Mouse (Mus musculus) gastrocnemius, postnatal 14 days (tissue): ENCODE data around the gene C8g. TPM values are rescaled to one million over a fixed set of nuclear protein-coding genes. Genes with fewer than 3 reads are reported as not detected.

ENCODE experiments used
- DNase-seq: peaks from one replicate; pipeline ENCODE4 v3.0.0; 2021; ENCODE audit warnings: mixed read lengths
- intact Hi-C: fragments of 180-260 bp; cut with DNase I; formaldehyde crosslinking; loops from one replicate; pipeline ENCODE4 v1.15.1; 2025; ENCODE audit warnings: low total_unique reads
- total RNA-seq, 2 experiments: library from RNA; stranded (reverse); gene quantifications; 2 replicates each; pipeline ENCODE4 v1.2.3; 2021

Gene C8g
- total RNA-seq, 2 experiments from 2014 or later = 0.91 to 0.98 TPM

DNA sequence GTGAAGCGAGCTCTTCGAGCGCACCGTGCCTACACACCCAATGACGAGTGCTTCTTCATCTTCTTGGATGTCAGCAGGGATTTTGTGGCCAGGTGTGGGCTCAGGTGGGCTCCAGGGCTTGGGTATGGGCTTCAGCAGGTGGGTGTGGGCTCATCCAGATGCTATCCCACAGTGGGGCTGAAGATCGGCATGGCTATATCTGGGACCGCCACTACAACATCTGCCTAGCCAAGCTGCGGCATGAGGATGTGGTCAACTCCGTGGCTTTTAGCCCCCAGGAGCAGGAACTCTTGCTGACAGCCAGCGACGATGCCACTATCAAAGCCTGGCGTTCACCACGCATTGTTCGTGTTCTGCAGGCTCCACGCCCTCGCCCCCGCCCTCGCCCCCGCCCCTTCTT lies 3.0 kb upstream of the C8g start:
- intact Hi-C loops = no loop called here

GRCm38 (mm10) chr2:25502726-25503125 lies 1.2 kb upstream of the C8g start:
- intact Hi-C loops = no loop called here
- no peak for DNase-seq

More for the DNA sequence above, 3.0 kb upstream of the C8g start:
- DNase-seq = no peak

DNA sequence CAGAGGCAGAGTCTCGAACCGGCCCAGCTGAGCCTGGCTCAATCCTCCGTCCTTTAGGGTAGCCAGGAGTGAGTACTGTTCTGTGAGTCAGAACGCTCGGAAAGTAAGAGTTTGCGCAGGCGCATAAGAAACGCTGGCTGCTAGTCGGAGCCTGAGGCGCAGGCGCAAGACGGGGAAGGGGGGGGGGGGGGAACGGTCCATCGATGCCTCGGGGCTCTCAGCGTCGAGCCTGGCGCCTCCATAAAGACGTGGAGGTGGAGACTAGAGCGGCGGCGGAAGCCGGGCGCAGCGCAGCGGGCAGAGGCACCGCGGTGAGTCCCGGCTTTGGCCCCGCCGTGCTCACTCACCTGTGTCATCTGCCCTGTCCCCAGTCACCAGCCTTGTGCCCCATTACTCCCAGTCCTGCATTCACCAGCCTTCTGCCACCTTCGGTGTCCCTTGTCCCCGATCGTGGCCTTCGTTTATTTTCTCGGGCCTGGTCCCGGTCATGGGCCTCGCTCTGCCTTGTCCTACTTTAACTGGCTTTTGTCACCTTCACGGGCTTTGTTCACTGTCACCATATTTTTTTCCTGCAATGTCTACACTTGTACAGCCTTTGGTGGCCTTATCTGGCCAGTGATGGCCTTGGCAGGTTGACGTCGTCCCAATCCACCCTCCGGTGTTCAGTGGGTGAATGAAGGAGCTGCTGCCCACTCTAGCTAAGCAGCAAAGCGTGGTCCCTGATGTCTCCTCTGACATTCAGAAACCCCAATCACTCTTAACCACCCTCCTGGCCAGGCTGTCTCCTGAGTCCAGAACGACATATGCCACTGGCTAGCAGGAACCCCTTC lies 728 bp downstream of the C8g start, which contains the start of gene Fbxw5:
Gene Fbxw5 (plus strand): TSS at position 175 of the 830 bp plus-strand sequence.
- DNase-seq = peak; percentile 90
- intact Hi-C loops = no loop called here

DNA sequence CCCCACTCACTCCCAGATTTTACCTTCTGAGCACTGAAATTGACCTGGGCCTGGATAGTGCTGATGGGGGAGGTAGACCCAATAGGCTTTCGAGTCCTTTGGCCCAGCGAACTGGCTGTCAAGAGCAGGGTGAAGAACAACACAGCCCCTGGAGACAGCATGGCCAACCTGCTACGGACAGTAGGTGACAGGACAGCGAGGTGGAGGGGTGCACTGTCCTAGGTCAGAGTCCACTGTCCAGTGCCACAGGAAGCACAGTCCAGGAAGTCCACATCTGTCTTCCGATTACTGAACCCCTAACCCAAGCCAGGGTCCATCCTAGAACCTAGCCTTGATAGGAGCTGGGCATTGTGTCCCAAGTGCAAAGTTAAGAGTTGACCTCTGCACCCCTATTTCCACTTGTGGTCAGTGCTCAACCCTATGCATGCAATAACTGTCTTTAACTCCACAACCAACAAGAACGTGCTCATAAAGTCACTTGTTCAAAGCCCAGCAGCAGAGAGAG lies 1.4 kb downstream of the C8g start:
- intact Hi-C loops = no loop called here

GRCm38 (mm10) chr2:25498622-25499478 lies 2.7 kb downstream of the C8g start:
- intact Hi-C loops = no loop called here

More for the DNA sequence above, 1.4 kb downstream of the C8g start:
- DNase-seq = no peak

DNA sequence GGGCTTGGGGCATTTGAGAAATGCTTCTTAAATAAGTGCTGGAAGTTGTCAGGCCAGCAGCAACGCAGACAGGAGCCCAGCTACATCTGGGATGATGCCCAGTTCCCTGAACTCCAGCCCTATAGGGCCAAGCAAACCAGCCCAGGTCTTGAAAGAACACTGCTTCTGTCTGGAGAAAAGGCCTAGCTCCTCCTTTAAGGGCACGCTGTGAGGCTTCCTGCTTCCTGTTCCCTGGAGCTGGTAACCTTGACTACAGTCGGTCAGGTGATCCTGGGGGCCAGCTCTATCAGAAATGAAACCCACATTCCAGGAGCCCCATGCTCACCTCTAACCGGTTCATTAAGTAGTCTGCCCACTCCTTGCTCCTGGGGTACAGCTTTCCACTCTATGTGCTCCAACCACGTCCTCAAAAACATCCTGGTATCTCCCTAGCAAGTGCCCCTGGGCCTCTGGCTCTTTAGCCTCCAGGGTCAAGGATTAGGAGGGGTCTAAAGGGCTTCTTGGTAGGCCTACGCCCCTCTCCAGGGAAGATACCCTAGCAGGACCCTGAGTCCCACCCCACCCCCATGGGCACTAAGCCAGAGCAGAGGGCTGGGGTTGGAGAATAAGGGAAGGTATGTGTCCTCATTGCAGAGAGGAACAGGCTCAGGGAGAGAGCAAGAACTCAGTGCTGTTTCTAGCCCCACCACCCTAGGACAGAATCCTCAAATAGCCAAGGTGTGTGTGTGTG lies 3.5 kb downstream of the C8g start:
- DNase-seq = no peak
- intact Hi-C loops = no loop called here

More at GRCm38 (mm10) chr2:25498622-25499478, 2.7 kb downstream of the C8g start:
- no peak for DNase-seq

DNA sequence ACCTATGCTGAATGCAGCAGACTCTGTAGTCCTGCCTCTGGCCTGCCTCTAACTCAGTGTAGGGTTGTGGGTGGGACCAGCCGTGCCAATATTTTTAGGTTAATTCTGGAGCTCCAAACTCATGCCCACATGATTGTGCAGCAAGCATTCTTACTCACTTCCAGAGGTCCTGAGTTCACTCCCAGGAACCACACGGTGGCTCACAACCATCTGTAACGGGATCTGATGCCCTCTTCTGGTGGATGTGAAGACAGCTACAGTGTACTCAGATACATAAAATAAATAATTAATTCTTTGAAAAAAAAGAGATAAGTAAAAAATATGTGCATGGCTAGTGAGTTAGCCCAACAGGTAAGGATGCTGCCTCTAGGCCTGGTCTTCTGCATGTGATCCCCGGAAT lies 5.1 kb downstream of the C8g start:
- intact Hi-C loops = no loop called here
- no peak for DNase-seq

- intact Hi-C loops = no loop called here
- no peak for DNase-seq
Observed at GRCm38 (mm10) chr2:25493476-25493961, 8.0 kb downstream of the C8g start, which contains the start of gene Lcn12. Gene Lcn12, minus strand, starts transcription at chr2:25493911.

GRCm38 (mm10) chr2:25492988-25493387 lies 8.5 kb downstream of the C8g start:
- intact Hi-C loops = no loop called here

GRCm38 (mm10) chr2:25488671-25489068 lies 12.8 kb downstream of the C8g start:
- DNase-seq = no peak
- intact Hi-C loops = no loop called here

More at GRCm38 (mm10) chr2:25492988-25493387, 8.5 kb downstream of the C8g start:
- DNase-seq = no peak

GRCm38 (mm10) chr2:25487965-25488670 lies 13.4 kb downstream of the C8g start:
- no peak for DNase-seq
- intact Hi-C loops = no loop called here

DNA sequence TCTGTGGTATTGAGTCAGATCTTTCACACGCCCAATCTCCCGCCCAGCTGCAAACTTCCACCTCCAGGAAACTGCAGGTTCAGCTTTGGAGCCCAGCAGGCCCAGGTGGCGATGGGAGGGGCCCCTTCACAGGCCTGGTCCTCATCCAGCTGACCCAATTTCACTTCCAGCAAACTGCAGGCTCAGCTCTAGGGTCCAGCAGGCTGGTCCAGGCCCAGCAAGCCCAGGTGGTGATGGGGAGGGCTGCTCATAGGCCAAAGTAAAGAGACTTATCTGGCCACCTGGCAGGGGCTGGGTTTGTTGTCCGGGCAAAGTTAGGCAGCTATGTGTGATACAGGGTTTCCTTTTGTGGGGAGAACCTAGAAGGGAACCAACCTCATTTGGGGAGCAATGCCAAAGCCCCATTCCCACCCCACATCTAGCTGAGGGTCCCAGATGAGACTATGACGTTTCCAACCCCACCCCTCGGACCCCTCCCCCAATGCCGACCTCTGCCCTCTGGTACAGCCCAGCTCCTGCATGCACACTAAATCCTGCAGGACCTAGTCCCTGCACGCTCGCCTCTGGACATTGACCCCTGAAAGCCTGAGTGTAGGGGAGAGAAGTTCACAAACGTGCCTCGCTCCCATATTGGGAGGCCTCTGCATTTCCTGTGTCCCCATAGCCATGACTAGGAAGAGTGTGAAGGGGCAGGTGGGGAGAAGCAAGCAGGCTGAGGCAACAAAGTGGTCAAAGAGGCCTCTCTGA lies 16.4 kb downstream of the C8g start:
- no peak for DNase-seq
- intact Hi-C loops = loop anchor here (5.0 kb wide), 1 partner anchor 63 kb away; the partner anchor contains the start of gene Fut7

DNA sequence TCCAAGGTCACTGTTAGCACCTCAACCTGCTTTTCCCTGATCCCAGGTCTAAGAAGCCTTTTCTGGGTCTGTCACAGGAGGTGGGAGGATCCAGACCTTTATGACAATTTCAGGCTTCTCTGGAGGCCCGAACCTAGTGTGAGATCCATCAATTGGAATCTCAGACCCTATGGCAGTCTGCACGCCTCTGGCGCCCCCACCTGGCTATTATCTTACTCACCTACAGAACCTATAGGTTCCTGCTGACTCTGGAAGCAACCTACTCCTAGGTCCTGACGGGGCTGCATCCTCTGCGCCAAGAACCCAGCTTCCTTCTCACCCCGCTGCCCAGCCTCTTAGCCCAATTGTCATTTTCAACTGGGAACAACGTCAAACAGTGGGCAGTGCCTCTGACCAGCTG lies 18.6 kb downstream of the C8g start:
- intact Hi-C loops = loop anchor here (5.0 kb wide), 1 partner anchor 61 kb away; the partner anchor contains the start of gene Fut7
- no peak for DNase-seq

DNA sequence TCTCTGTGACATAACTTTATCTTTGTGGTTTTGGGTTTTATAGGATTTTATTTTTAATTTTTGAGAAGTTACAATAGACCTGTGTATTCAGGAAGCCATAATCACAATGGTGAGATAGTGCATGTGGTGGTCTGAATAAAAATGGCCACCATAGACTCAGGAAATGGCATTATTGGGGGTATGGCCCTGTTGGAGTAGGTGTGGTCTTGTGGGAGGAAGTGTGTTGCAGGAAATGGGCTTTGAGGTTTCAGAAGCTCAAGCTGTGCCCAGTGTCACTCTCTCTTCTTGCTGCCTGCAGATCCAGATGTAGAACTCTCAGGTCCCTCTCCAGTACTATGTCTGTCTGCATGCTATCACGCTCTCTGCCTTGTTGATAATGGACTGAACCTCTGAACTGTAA lies 21.0 kb downstream of the C8g start:
- no peak for DNase-seq
- intact Hi-C loops = loop anchor here (5.0 kb wide), 1 partner anchor 58 kb away; the partner anchor contains the start of gene Fut7

DNA sequence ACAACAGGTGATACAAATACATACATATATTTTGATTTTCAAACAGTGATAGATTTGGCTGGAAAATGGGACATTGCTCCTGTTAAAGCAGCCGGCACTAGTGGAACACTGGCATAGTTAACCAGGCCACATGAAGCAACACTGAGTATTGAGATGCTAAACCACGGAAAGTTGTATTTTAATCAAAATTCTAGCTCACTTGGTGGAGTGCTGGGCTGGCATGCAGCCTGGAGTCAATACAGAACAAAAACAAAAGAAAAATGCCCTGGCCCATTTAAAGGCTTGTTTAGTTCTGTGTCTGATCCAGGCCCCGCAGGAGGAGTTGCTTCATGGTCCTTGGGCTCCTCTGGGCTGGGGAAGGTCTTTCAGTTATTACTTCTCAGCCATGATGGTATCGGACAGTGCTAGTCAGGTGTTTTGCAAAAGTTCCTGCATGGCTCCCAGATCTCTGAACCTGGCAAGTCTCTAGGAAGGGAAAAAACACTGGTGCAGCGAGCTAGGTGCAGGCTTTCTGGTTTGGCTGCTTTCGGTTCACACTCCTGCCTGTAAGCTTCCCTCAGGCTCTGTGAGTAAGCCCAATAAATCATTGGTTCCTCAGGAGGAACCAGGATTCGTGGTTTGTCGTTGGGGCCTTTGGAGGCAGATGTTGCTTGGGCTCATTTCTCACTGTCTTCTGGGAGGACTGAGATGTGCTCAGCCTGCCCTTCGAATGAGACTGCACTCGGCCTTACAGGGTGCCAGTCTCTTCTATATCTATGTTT lies 21.8 kb downstream of the C8g start:
- intact Hi-C loops = loop anchor here (5.0 kb wide), 1 partner anchor 57 kb away; the partner anchor contains the start of gene Fut7
- DNase-seq = no peak

DNA sequence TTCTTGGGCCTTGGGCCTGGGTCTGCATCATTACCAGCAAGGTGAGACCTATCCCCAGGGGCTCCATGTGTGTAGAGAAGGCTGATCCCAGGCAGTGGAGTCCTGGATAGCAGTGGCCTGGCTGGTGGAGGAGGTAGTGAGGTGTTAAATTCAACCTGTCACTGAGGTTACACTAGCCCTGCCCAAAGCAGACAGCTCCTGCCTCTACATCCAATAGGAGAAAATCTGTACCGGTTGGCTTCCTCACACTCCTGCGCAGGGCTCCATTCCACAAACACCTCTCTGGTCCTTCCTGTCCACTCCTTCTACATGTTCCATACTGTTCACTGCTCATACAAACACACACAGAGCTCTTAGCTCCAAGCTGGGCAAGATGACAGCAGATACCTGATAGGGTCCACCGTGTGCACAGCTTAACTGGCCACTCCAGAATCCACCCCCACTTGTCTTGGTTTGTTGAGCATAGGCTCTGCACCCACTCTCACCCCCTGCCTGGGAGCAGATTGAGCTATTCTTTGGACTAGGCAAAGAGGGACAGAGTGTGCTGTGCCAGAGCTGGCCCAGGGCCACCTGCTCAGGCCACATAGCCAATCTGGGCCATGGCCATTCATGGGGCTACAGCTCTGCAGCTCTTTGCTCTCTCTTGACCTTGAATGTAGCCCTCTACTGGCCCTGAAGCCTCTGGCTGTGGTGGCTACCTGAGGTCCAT lies 23.4 kb downstream of the C8g start:
- intact Hi-C loops = no loop called here
- peak; percentile 46 for DNase-seq
